Mouse (Mus musculus) heart, postnatal 0 days (tissue): ENCODE results near the gene Xiap.

Source experiments
- CTCF ChIP-seq: IDR thresholded peaks from 2 replicates; pipeline ENCODE4 v1.5.1; 2016; ENCODE audit warnings: antibody characterized with exemption, control low read depth, low read depth
- EP300 ChIP-seq: IDR thresholded peaks from 2 replicates; pipeline ENCODE4 v1.6.1; 2016; ENCODE audit warnings: antibody characterized with exemption, low read depth

- no peak for TF ChIP-seq CTCF
- TF ChIP-seq EP300 = no peak
Observed at GRCm38 (mm10) chrX:42067791-42068200, 8.3 kb downstream of the Xiap start.
